Mouse (Mus musculus) heart, adult 2 months (tissue): Measurements from ENCODE around the gene Tmem51.

Experiments used
- CTCF ChIP-seq: fragments of 200-600 bp; IDR thresholded peaks from 2 replicates; pipeline ENCODE4 v1.8.1; 2022; ENCODE audit warnings: antibody characterized with exemption, mild to moderate bottlenecking, moderate library complexity
- POLR2A ChIP-seq: fragments of 200-500 bp; IDR thresholded peaks from 2 replicates; pipeline ENCODE4 v1.6.1; 2011; ENCODE audit warnings: mild to moderate bottlenecking, low read depth, low read length, control low read depth; ENCODE audit not compliant: insufficient read depth

GRCm38 (mm10) chr4:141999494-142000074 lies 84.5 kb downstream of the Tmem51 start:
- TF ChIP-seq POLR2A (no peak), CTCF (no peak)
